9 mouse cellular contexts compared by ENCODE assay signal in genomic region chr16:91352749-91353148, GRCm38 (mm10). TPM values are rescaled to one million over a fixed set of nuclear protein-coding genes. Genes with fewer than 3 reads are reported as not detected.
DNase-seq lines count a peak whose midpoint lies in the region; ATAC-seq and TF ChIP-seq lines count a peak whose summit lies in the region.
"Had no signal": no experiment of that assay in that cellular context is flagged by ENCODE, and none has a peak within 500 bp of the region (broad histone marks: within the 10 kb centered on the region; RNA-seq: fewer than 3 reads in every experiment).

No protein-coding gene starts in this region.

- H3K4me2 ChIP-seq in heart, embryonic 16.5 days (ENCODE audit: low read depth, low read length) = no peak overlapping the region
- H3K4me2 ChIP-seq in myocyte (ENCODE audit: low read depth) = peak overlapping the region; percentile 66

- no peaks in the 10 kb centered on the region for H3K4me1 ChIP-seq in heart, embryonic 16.5 days (ENCODE audit: control insufficient read depth, insufficient read depth, low read length)
- peaks cover 57% of the 10 kb centered on the region for H3K4me1 ChIP-seq in erythroblast, embryonic 14.5 days (ENCODE audit: control insufficient read depth)

- no peak for TF ChIP-seq CTCF in gastrocnemius, adult 2 months (IDR thresholded peaks at IDR 0.05)

- ATAC-seq in heart, embryonic 16.5 days (replicated peaks; ENCODE audit: extremely low read depth, insufficient read depth, low FRiP score) = 0 out of 2 replicates have a peak, but pooled peaks have one; percentile 34

- intact Hi-C loops in heart, postnatal 25 days (cut with DNase I) = loop anchor here (1.0 kb wide), 1 partner anchor 271 kb away; no protein-coding TSS in a partner anchor
- intact Hi-C loops in gastrocnemius, adult 2 months (cut with DNase I) = loop anchor here (1.0 to 10.0 kb wide), 3 partner anchors 190 to 271 kb away; no protein-coding TSS in a partner anchor

- H3ac ChIP-seq in myocyte (ENCODE audit: control insufficient read depth, insufficient read length) = no peak overlapping the region

- WGBS in heart, embryonic 16.5 days = 46% methylated on average over 7 of the region's 7 CpGs

- no peak overlapping the region for H3K4me3 ChIP-seq in heart, embryonic 16.5 days (ENCODE audit: low read length)
- H3K4me3 ChIP-seq in erythroblast, embryonic 14.5 days (replicated peaks) = peak overlapping the region; percentile 54
- no peak overlapping the region for H3K4me3 ChIP-seq in myocyte
- no peak overlapping the region for H3K4me3 ChIP-seq in gastrocnemius, adult 2 months

- H3K79me2 ChIP-seq in myocyte (ENCODE audit: control insufficient read depth, insufficient read depth) = no peaks in the 10 kb centered on the region

- TF ChIP-seq POLR2A in myocyte (IDR thresholded peaks at IDR 0.05; ENCODE audit: insufficient read length, low read depth) = peak; percentile 33

- H3K9me3 ChIP-seq in heart, embryonic 16.5 days (replicated peaks; ENCODE audit: control insufficient read depth, low read length) = no peaks in the 10 kb centered on the region
- H3K9me3 ChIP-seq in erythroblast, embryonic 14.5 days (ENCODE audit: control insufficient read depth, low read length) = no peaks in the 10 kb centered on the region

- no peak overlapping the region for H3K9ac ChIP-seq in heart, embryonic 16.5 days (ENCODE audit: low read length)

- H3K27ac ChIP-seq in heart, embryonic 16.5 days (ENCODE audit: low read length) = no peak overlapping the region
- H3K27ac ChIP-seq in gastrocnemius, adult 2 months = no peak overlapping the region

- DNase-seq in heart, postnatal 25 days (ENCODE audit: low spot score) = no peak
- DNase-seq in NIH3T3 (ENCODE audit: low read depth) = peak; percentile 87
- no peak for DNase-seq in gastrocnemius, adult 2 months
- DNase-seq in gastrocnemius, postnatal 25 days = no peak

- no peaks in the 10 kb centered on the region for H3K36me3 ChIP-seq in heart, embryonic 16.5 days (ENCODE audit: control insufficient read depth, insufficient read depth)
- H3K36me3 ChIP-seq in erythroblast, embryonic 14.5 days (ENCODE audit: control insufficient read depth) = peaks cover 4% of the 10 kb centered on the region
- no peaks in the 10 kb centered on the region for H3K36me3 ChIP-seq in myocyte (ENCODE audit: control insufficient read depth, insufficient read depth)

- peaks cover 15% of the 10 kb centered on the region for H3K27me3 ChIP-seq in heart, embryonic 16.5 days (ENCODE audit: control insufficient read depth, insufficient read depth, low read length)
- H3K27me3 ChIP-seq in erythroblast, embryonic 14.5 days (ENCODE audit: control insufficient read depth) = peaks cover 3% of the 10 kb centered on the region
- peaks cover 19% of the 10 kb centered on the region for H3K27me3 ChIP-seq in myocyte (ENCODE audit: control insufficient read depth, insufficient read depth, insufficient read length)

TF ChIP-seq in myocyte, 11 proteins besides CTCF, POLR2A, EP300 and RAD21:
- TF ChIP-seq USF1 (IDR thresholded peaks at IDR 0.05; ENCODE audit: low read depth) (no peak), REST (IDR thresholded peaks at IDR 0.05; ENCODE audit: insufficient read depth, insufficient read length) (no peak), POLR2AphosphoS2 (IDR thresholded peaks at IDR 0.05; ENCODE audit: insufficient read length, low read depth) (peak; percentile 43), MAX (IDR thresholded peaks at IDR 0.05; ENCODE audit: low read depth) (peak; percentile 19), CEBPB (IDR thresholded peaks at IDR 0.05; ENCODE audit: insufficient read depth, poor library complexity, severe bottlenecking) (peak; percentile 97), MYOD1 (IDR thresholded peaks at IDR 0.05; ENCODE audit: control insufficient read depth in 1 of 3, insufficient read length in 2 of 3, low read depth in 2 of 3) (no peak)

RNA-seq across cellular contexts. Expression of gene Ifnar2, which starts 19.8 kb away (rescaled TPM):
- polyA plus RNA-seq in heart, embryonic 16.5 days (2015; fragmentation: Nextera tagmentation; extraction: Ambion mirVana) = 53.5 and 63.7 TPM in 2 replicates
- 10 to 100 TPM; 34.5 to 37.6 TPM for total RNA-seq in heart, postnatal 25 days (2021)
- polyA plus RNA-seq in erythroblast, embryonic 14.5 days (2012) = 7.3 and 9.3 TPM in 2 replicates
- 47.0 TPM for polyA plus RNA-seq in myocyte (2012; fragmentation: generic; extraction: Trizol)
- 10 to 100 TPM in 1 of 2 experiments, 1 to 10 TPM in 1; 6.8 to 11.4 TPM for total RNA-seq in gastrocnemius, adult 2 months (2021)
- total RNA-seq in gastrocnemius, postnatal 25 days (2021) = 1 to 10 TPM; 7.1 to 10.0 TPM

RNA-seq across cellular contexts. Expression of gene Gm21970, which starts 38.8 kb away (rescaled TPM):
- polyA plus RNA-seq in heart, embryonic 16.5 days (2015; fragmentation: Nextera tagmentation; extraction: Ambion mirVana) = not detected in 2 replicates
- not detected for total RNA-seq in heart, postnatal 25 days (2021)
- not detected in 2 replicates for polyA plus RNA-seq in erythroblast, embryonic 14.5 days (2012)
- polyA plus RNA-seq in myocyte (2012; fragmentation: generic; extraction: Trizol) = not detected
- total RNA-seq in gastrocnemius, adult 2 months (2021) = under 1 TPM in 1 of 2 experiments, not detected in 1; 0.45 TPM
- not detected for total RNA-seq in gastrocnemius, postnatal 25 days (2021)
- total RNA-seq: heart, postnatal 10 days had no signal
- polyA plus RNA-seq: cortical plate, adult 2 months had no signal

RNA-seq across cellular contexts. Expression of gene Il10rb, which starts 53.2 kb away (rescaled TPM):
- polyA plus RNA-seq in heart, embryonic 16.5 days (2015; fragmentation: Nextera tagmentation; extraction: Ambion mirVana) = 71.3 and 75.1 TPM in 2 replicates
- 100 to 1,000 TPM in 1 of 2 experiments, 10 to 100 TPM in 1; 97.5 to 105 TPM for total RNA-seq in heart, postnatal 25 days (2021)
- 0.73 and 0.96 TPM in 2 replicates for polyA plus RNA-seq in erythroblast, embryonic 14.5 days (2012)
- polyA plus RNA-seq in myocyte (2012; fragmentation: generic; extraction: Trizol) = 13.7 TPM
- 1 to 10 TPM; 6.2 to 7.9 TPM for total RNA-seq in gastrocnemius, adult 2 months (2021)
- 1 to 10 TPM; 5.0 to 6.3 TPM for total RNA-seq in gastrocnemius, postnatal 25 days (2021)

Comparison
In these comparisons a context has a peak if more than half of its experiments do, and no peak if none do; other contexts are left out.
1. RNA of gene Il10rb, which starts 53.2 kb away (total RNA-seq): 97.5 to 105 TPM in heart, postnatal 25 days; 6.2 to 7.9 TPM in gastrocnemius, adult 2 months and 5.0 to 6.3 TPM in gastrocnemius, postnatal 25 days; every median in the first group is over 10 times any median in the second.